Mouse (Mus musculus) subcutaneous adipose tissue, adult 2 months (tissue): ENCODE measurements around the gene Pla2g4c. TPM values are rescaled to one million over a fixed set of nuclear protein-coding genes. Genes with fewer than 3 reads are reported as not detected.

ENCODE experiments used
- polyA plus RNA-seq: library from polyadenylated mRNA; depleted of rRNA; stranded (reverse); fragments of >200 nt; gene quantifications from 2 replicates; pipeline ENCODE4 v1.2.3, GENCODE M21; 2012; ENCODE audit warnings: low replicate concordance; rRNA removed

Gene Pla2g4c
- 0.21 and 0.59 TPM in 2 replicates for polyA plus RNA-seq

DNA sequence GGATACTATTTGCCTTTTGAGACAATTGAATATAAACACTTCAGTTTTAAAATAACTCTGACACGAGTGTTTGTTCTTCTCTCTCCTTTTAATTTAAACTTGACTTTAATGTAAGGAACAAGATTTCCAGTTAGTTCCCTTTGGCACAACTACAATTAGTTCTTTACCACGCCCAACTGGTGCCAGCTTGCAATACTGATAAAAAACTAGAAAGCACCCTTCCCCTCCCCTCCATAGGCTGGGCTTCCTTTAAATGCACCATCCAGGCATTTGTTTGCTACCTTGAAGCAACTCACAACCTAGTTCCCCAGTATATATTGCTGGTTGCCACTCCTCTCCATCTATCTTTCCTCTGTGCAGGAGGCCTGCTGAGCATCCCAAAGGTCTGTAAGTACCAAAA lies at the start of gene Pla2g4c:
Gene Pla2g4c (plus strand): TSS at position 340 of the 400 bp plus-strand sequence.

DNA sequence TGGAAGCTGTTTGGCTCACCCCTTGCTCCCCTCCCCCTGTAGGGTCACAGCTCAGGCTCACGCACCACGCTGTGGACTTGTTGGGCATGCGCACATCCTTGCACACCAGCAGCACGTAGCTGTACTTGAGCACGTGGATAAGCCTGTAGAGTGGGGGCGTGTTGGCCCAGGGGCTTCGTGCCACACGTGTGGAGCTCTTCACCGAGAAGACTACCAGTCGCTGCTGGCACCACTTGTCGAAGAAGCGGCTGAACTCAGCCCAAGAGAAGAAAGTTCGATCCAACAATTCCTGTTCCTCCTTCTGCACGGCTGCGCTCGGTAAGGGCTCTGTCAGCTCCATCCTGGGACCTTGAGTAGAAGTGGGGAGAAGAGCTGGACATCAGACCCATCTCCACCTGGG lies 47.4 kb upstream of the Pla2g4c start, which contains the start of gene Lig1:
Gene Lig1 (plus strand): TSS at position 203 of the 400 bp plus-strand sequence.

DNA sequence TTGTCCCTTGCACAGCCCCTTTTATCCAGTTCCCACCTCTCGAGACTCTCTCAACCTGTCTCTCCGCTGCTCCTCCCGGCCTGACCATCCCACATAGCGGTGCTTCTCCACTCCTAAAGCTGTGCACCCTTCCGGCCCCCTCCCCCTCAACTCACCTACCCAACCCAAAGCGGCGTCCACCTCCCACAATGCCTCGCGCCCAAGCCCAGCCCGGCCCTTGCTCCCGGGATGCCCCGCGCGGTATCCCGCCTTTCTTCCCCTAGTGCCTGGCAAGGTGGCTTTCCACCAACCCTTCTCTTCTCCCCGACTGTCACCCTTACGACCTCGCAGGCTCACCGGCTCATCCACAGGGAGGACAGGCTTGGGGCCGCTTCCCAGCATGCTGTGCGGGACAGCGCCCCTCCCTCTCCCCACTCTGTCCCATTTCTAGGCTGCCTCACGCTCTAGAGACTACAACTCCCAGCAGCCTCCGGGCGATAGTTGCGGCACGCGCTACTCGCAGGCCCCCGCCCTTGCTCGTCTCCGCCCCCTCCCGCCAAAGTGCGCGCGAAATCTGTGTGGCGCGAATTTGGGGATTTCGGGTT lies 46.1 kb upstream of the Pla2g4c start, which contains the start of gene Zswim9:
Gene Zswim9 (minus strand): TSS at position 414 of the 584 bp plus-strand sequence.

DNA sequence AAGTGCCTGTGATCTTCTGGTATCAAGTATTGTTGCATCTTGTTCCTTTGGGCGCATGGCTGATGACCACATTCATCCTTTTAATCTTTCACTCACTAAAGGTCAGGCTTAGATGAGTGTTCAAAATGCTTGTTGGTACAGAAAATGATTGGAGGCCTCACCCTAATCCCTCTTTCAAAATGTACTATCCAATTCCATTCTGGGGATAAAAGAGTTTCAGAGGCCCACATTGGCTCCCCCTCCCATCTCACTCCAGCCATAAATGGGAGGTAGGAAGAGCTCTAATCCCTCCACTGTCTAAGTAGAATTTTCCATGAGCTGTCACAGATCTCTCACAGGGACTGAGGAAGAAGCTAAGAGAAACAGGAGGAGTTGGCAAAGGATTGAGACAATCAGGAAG lies 73.4 kb downstream of the Pla2g4c start, which contains the start of gene Cabp5:
Gene Cabp5 (plus strand): TSS at position 301 of the 400 bp plus-strand sequence.

Other genes starting within 250 kb of the Pla2g4c start
- not detected in 2 replicates for gene Vmn1r85, start 229.5 kb upstream of the Pla2g4c start, polyA plus RNA-seq
- gene Vmn1r86, start 204.7 kb upstream of the Pla2g4c start, polyA plus RNA-seq, result not detected in 2 replicates
- gene Vmn1r87, start 184.5 kb upstream of the Pla2g4c start, polyA plus RNA-seq, result not detected in 2 replicates
- gene Vmn1r88, start 165.1 kb upstream of the Pla2g4c start, polyA plus RNA-seq, result not detected in 2 replicates
- not detected in 2 replicates for gene Vmn1r89, start 111.6 kb upstream of the Pla2g4c start, polyA plus RNA-seq
- 4.2 and 14.0 TPM in 2 replicates for gene Lig1, start 47.4 kb upstream of the Pla2g4c start, polyA plus RNA-seq
- gene Zswim9, start 45.9 kb upstream of the Pla2g4c start, polyA plus RNA-seq, result 3.4 and 6.5 TPM in 2 replicates
- not detected in 2 replicates for gene Cabp5, start 73.5 kb downstream of the Pla2g4c start, polyA plus RNA-seq
- gene Bsph1, start 126.2 kb downstream of the Pla2g4c start, polyA plus RNA-seq, result not detected in 2 replicates
- gene Bsph2, start 246.4 kb downstream of the Pla2g4c start, polyA plus RNA-seq, result not detected in 2 replicates